Mouse (Mus musculus) embryo, embryonic 9.5 days (tissue): ENCODE measurements at regions not wholly inside any gene's neighbourhood (a gene's known extent, or its start where the extent isn't known, plus 50 kb on each side); places are given as distances from the start of the nearest gene placed in this dataset.
"Not testable (repeated sequence)": the region's sequence is repeated elsewhere in the genome, so short reads cannot be mapped to it uniquely, and the experiment has no call there.

ENCODE experiments used
- DNase-seq: peaks from one replicate; pipeline ENCODE4 v3.0.0-alpha.2; 2017; ENCODE audit errors: extremely low spot score

DNA sequence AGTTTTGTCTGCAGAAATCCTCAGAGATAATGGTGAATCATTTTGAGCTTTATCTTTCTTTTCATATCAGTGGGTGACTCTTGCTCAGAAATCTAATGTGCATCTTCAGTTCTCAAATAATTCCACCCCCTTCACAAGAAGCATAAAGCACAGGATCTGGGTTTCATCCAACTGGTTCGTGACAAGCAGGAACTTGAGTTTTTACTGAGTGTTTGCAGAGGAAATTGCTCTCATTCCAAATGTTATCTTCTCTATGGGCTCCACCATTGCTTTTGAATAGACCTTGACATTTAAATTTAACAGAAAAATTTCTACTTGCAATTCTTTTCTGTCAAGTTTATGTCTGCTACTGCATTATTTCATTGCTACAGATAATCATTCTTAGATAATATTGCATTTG lies 443.1 kb downstream of the Arl4a start:
- no peak for DNase-seq

- DNase-seq, result not testable (repeated sequence)
These were observed 444.0 kb downstream of the Arl4a start for GRCm38 (mm10) chr12:39593781-39594180.

DNA sequence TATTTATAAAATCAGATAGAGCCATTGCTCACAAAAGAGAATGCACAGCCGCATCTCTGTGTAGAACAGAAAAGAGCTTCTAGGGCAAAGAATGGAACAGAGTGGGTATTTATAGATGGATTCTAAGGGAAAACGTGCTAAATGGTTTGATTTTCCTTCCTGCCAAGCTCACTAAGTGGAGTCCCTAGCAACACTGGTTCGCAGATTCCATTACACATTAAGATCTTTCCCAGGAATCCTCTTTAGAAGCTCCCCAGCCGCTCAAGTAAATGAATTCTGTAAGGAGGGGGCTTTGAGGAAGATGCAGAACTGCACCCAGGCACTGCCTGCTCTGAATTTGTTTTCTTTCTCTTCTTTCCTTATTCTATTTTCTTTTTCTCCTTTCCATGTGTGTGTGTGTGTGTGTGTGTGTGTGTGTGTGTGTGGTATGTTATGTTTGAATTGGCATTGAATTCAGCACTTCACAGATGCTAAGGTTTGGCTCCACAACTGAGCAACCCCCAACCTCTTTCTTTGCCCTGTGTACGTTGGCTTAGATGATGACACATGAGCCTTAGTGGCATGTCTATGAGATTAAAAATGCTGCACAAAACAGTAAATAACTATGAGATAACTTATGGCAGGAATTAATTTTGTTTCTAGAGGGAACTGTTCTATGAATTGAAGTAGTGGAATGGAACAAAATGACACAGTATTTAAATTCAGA lies 450.5 kb downstream of the Arl4a start:
- no peak for DNase-seq

GRCm38 (mm10) chr12:39586163-39586562 lies 451.7 kb downstream of the Arl4a start:
- no peak for DNase-seq

GRCm38 (mm10) chr12:39577610-39578009 lies 460.2 kb downstream of the Arl4a start:
- no peak for DNase-seq

DNA sequence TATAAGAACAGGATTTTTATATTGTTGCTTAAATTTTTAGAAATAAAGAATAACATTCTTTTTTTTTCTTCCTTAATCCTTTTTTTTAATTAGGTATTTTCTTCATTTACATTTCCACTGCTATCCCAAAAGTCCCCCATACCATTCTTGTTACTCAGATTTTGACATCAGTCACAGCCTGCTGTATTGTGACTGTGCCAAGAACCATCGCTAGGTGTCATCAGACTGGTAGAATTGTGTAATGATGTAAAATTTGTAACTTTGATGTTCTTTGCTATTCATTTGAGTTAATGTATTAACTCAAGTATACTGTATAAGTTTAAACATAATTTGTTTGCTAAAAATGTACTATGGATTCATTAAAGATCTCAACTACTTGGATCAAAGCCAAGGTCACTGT lies 465.0 kb downstream of the Arl4a start:
- no peak for DNase-seq

GRCm38 (mm10) chr12:39572147-39572546 lies 465.7 kb downstream of the Arl4a start:
- no peak for DNase-seq

DNA sequence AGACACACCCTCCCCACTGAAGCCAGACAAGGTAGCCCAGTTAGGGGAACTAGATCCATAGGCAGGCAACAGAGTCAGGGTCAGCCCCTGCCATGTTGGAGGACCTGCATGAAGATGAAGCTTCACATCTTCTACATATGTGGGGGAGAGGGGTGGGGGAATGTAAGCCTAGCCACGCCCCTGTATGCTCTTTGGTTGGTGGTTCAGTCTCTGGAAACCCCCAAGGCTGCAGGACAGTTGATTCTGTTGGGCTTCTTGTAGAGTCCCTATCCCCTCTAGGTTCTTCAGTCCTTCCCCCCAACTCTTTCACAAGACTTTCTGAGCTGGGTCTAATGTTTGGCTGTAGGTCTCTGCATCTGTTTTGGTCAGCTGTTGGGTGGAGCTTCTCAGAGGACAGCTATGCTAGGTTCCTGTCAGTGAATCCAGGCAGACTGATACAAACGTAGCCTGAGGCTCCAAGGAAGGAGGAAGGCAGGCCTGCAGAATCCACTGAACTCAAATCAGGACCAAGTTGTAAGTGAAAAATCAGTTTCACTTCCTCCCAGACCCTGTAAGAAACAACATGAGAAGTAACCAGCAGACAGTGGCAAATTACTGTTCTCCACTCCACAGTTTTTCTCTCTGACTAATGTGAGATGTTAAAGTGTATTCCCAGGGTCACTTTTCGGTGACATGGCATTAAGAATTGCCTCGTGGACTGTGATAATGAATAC lies 476.9 kb downstream of the Arl4a start:
- no peak for DNase-seq

- DNase-seq, result no peak
These were observed 479.3 kb downstream of the Arl4a start for GRCm38 (mm10) chr12:39558491-39558890.

DNA sequence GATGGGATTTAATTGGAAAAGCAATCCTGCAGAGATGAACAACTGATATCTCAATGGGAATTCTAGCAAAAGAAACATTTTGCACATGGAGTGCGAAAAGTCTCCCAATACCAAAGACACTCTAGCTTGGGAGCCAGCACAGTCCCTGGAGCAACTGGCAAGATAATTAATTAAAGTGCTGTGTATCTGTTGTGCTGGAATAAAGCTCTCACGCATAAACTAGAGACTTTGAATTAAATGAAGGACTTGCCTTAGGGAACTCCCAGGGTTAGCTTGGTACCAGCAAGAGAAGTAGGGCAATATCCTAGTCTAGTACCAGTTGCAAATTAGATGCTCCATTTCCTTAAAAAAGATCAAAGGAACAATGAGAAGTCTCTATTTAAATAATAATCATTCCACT lies 501.5 kb downstream of the Arl4a start:
- DNase-seq, result no peak

- no peak for DNase-seq
These were observed 509.7 kb downstream of the Arl4a start for GRCm38 (mm10) chr12:39528121-39528520.

DNA sequence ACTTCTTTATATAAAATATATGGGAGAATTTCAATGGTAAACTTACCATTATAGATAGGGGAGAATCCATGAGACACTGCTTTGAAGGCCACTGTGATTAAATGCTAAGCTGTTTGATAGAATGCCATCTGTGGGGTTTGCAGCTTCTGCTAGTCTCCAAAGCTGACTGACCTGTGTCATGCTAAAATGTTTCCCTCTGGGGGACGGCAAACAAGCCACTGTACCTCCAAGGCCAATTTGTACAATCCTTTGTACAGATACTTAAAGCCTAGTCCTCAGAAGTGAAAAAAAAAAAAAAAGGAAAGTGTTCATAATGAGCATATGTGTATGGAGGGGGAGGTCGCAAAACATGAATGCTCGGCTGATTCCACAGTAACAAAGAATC lies 510.6 kb downstream of the Arl4a start:
- no peak for DNase-seq

DNA sequence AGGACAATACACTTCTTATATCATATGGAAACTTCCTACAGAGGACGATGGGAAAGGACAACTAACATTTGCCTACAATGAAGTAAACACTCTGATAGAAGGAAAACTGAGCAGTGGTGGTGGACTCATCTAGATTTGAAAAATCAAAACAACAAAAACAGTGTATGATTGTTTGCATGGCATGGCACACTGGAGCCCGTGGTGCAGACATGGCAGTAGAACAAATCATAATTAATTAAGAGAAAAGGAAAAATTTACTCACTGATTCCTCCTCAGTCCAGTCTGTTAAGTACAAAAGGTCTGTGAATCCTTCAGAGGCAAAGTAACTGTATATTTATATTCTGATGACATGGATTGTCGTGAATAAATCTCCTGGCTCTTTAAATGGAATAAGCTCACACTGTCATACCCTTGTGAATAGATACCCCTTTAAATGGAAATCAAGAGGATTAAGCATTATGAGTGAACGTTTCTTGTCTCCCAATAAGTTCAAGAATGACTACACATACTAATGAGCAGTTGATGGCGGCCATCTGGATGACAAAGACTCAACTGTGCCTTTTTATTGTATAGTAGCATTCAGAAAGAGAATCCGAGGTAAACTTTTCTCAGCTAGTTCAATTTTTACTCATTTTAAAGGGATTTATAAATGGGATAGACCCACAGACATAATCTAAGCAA lies 511.1 kb downstream of the Arl4a start:
- no peak for DNase-seq

- DNase-seq, result no peak
These were observed 522.1 kb downstream of the Arl4a start for GRCm38 (mm10) chr12:39515690-39516089.

- DNase-seq, result no peak
These were observed 527.0 kb downstream of the Arl4a start for GRCm38 (mm10) chr12:39510855-39511254.

GRCm38 (mm10) chr12:39510073-39510812 lies 527.6 kb downstream of the Arl4a start:
- DNase-seq, result peak; percentile 57

DNA sequence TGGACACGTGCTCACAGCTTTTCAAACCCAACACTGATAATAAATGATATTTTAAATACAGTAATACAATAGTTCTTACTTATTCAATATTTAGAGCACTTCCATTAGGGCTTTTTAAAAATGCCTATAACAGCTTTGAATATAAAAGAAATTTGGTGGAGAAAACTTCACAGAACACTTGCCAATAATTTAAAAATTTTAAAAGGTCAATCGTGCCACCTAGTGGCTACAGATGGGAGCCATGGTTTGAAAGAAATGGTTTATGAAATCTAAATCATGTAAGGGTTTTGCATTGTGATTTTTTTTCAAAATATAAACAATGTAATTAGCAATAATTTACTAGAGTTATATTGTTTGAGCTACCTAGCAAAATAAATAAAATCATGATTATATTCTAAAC lies 541.6 kb downstream of the Arl4a start:
- DNase-seq, result peak; percentile 37

DNA sequence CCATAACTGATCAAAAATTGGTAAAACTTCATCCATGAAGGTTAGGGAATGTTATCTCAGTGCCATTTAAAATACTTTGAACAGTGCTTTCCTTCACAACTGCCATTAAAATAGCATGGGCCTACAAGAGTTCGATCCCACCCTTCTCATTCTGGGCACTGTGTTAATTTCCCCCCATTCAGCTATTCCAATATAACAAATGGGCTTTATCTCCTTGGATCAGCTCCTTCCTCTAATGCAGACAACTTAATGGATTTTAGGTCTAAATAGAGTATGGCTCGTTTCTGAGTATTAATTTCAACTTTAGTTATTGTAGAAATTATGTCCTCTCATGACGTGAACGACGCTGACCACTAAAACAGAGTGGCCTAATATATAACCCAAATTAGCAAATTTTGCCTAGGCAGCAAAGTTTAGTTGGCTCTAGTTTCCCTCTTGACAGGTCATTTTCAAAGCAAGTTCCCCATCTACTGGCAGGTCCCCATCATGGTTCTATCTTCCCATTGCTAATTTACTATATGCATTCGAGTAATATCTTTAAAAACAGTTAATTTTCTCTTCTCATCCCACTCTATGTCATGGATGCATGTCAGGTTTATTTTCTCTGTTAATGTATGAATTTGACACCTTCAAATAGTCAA lies 544.1 kb downstream of the Arl4a start:
- no peak for DNase-seq

GRCm38 (mm10) chr12:39493114-39493513 lies 544.7 kb downstream of the Arl4a start:
- DNase-seq, result no peak

DNA sequence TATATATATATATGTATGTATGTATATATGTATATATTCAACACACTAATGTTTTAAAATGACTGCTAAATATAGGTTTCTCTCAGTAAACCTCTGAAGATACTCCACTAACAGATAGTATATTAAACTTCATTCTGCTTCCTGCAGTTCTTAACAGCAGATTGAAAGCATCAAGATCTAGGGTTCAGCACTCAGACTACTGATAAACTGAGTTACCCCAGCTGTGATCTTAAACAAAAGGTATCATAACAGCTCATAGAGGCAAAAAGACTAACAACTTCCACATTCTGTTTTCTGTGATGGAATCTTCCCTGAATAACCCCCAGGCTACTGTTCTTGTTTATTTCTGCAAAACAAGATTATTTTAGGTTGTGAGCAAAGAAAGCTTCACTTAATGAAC lies 564.8 kb downstream of the Arl4a start:
- no peak for DNase-seq
